Mouse (Mus musculus) C2C12 (cell line): ENCODE results near the gene Pf4.

ENCODE experiments used
- CTCF ChIP-seq: IDR thresholded peaks from one replicate; pipeline ENCODE4 v1.5.1; 2011; ENCODE audit not compliant: control insufficient read depth, insufficient read depth, insufficient read length
- MYOG ChIP-seq: IDR thresholded peaks from one replicate; pipeline ENCODE4 v1.6.1; 2011; ENCODE audit not compliant: control insufficient read depth, insufficient read length; ENCODE audit errors: extremely low read depth

DNA sequence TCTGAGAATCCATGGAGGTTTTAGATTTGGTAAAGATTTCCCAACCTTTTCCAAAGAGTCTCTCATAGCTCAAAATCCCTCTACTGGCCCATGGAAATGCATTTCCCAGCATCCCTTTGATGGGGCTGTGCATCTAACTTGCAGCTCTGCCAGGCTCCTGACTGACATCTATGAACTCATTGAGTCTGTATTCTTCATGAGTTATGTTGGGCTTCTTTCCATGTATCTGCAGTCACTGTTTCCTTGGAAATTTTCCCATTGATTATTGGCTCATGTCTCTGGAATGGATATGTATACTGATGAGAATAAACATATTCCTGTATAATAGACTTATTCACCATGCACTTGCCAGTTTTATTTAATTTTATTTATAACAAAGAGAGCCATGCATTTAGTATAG, 33.8 kb downstream of the Pf4 start:
- TF ChIP-seq MYOG (no peak), CTCF (no peak)
